Mouse (Mus musculus) ES-E14 (cell line): ENCODE results near the gene Heg1. TPM values are rescaled to one million over a fixed set of nuclear protein-coding genes. Genes with fewer than 3 reads are reported as not detected.

Experiments
- DNase-seq: peaks from one replicate; pipeline ENCODE4 v3.0.0-alpha.2; 2013; ENCODE audit warnings: low read depth, low spot score
- H3K27ac ChIP-seq: 2 replicates; pipeline ENCODE4 v1.5.1; 2012; ENCODE audit warnings: low read depth, mild to moderate bottlenecking, low read length, moderate library complexity, mixed read lengths; ENCODE audit not compliant: poor library complexity, insufficient read depth, severe bottlenecking
- H3K36me3 ChIP-seq: 2 replicates; pipeline ENCODE4 v1.6.1; 2012; ENCODE audit warnings: mild to moderate bottlenecking, low read length, moderate library complexity, mixed read lengths; ENCODE audit not compliant: control insufficient read depth, poor library complexity, insufficient read depth, severe bottlenecking
- H3K4me1 ChIP-seq, 2 experiments: fragments of 150-350 bp in 1 of 2; sonication (generic) in 1 of 2; 2 replicates each; pipeline ENCODE4 v1.6.1; 2012; ENCODE audit warnings: low read length in 2 of 2, mild to moderate bottlenecking in 1 of 2, mixed read lengths in 1 of 2; ENCODE audit not compliant: control insufficient read depth in 2 of 2, insufficient read depth in 2 of 2, poor library complexity in 1 of 2
- H3K4me3 ChIP-seq, 2 experiments: fragments of 150-350 bp in 1 of 2; sonication (generic) in 1 of 2; 2 replicates each; pipeline ENCODE4 v1.5.1; 2012; ENCODE audit warnings: low read length in 2 of 2, low read depth in 1 of 2, mild to moderate bottlenecking in 1 of 2, mixed read lengths in 1 of 2; ENCODE audit not compliant: insufficient read depth in 1 of 2, poor library complexity in 1 of 2, severe bottlenecking in 1 of 2
- H3K9ac ChIP-seq: 2 replicates; pipeline ENCODE4 v1.6.1; 2012; ENCODE audit warnings: low read depth, mild to moderate bottlenecking, low read length, mixed read lengths; ENCODE audit not compliant: poor library complexity, insufficient read depth, severe bottlenecking
- H3K9me3 ChIP-seq: fragments of 150-350 bp; sonication (generic); 2 replicates; pipeline ENCODE4 v1.6.1; 2012; ENCODE audit warnings: low read depth, mild to moderate bottlenecking, low read length; ENCODE audit not compliant: control insufficient read depth, insufficient read depth
- CHD2 ChIP-seq: IDR thresholded peaks from 2 replicates; pipeline ENCODE4 v1.6.1; 2014; ENCODE audit warnings: mild to moderate bottlenecking, low read depth, low read length, inconsistent platforms
- HCFC1 ChIP-seq: IDR thresholded peaks from 2 replicates; pipeline ENCODE4 v1.6.1; 2012; ENCODE audit warnings: low read length, inconsistent platforms, borderline replicate concordance; ENCODE audit not compliant: insufficient read depth
- MAFK ChIP-seq: IDR thresholded peaks from 2 replicates; pipeline ENCODE4 v1.6.1; 2014; ENCODE audit warnings: mild to moderate bottlenecking, low read depth, low read length, inconsistent platforms; ENCODE audit not compliant: insufficient read depth
- ZC3H11A ChIP-seq: IDR thresholded peaks from 2 replicates; pipeline ENCODE4 v1.6.1; 2012; ENCODE audit warnings: low read depth, mild to moderate bottlenecking, inconsistent platforms, low read length, borderline replicate concordance
- ZNF384 ChIP-seq: IDR thresholded peaks from 2 replicates; pipeline ENCODE4 v1.6.1; 2012; ENCODE audit warnings: low read depth, low read length, inconsistent platforms
- in situ Hi-C, 2 experiments: fragments of 600-800 bp; cut with MboI; formaldehyde crosslinking; loops; one replicate each; pipeline ENCODE4 v1.15.1; 2025; ENCODE audit warnings: low sequenced_read_pairs in 2 of 2, inconsistent platforms in 1 of 2; ENCODE audit not compliant: unreplicated experiment in 2 of 2
- total RNA-seq: library from RNA; depleted of rRNA; stranded (reverse); fragments of 300-350 nt; gene quantifications from 2 replicates; pipeline ENCODE4 v1.2.3, GENCODE M21; 2012

Heg1 gene
- total RNA-seq, 1 experiment: 8.7 TPM

- Histone ChIP-seq H3K36me3 (no peaks in the 10 kb centered on the region), H3K4me3 (no peak overlapping the region), H3K4me1 (peaks cover 0 to 3% of the 10 kb centered on the region in 2 experiments; a peak in 1 of 4 replicates), H3K27ac (no peak overlapping the region), H3K9ac (no peak overlapping the region), H3K9me3 (no peaks in the 10 kb centered on the region)
- TF ChIP-seq CHD2: no peak
- TF ChIP-seq ZC3H11A: no peak
- TF ChIP-seq MAFK: no peak
- no peak for TF ChIP-seq ZNF384
- TF ChIP-seq HCFC1: no peak
- no peak for DNase-seq
- in situ Hi-C loops: loop anchor here (10.0 to 25.0 kb wide), 2 partner anchors 417 to 420 kb away; no protein-coding TSS in a partner anchor
Measured at GRCm38 (mm10) chr16:33732237-33732749, 48.1 kb downstream of the Heg1 start.

GRCm38 (mm10) chr16:33732846-33733580 lies 48.8 kb downstream of the Heg1 start:
- Histone ChIP-seq H3K27ac (no peak overlapping the region), H3K4me3 (no peak overlapping the region), H3K4me1 (peaks cover 0 to 3% of the 10 kb centered on the region in 2 experiments; a peak in 1 of 4 replicates), H3K9ac (no peak overlapping the region), H3K36me3 (no peaks in the 10 kb centered on the region), H3K9me3 (no peaks in the 10 kb centered on the region)
- TF ChIP-seq ZC3H11A (no peak), HCFC1 (no peak), ZNF384 (no peak), MAFK (no peak), CHD2 (no peak)
- in situ Hi-C loops: loop anchor here (10.0 to 25.0 kb wide), 2 partner anchors 418 to 421 kb away; no protein-coding TSS in a partner anchor
- no peak for DNase-seq

- no peaks in the 10 kb centered on the region for H3K36me3 ChIP-seq
- H3K9me3 ChIP-seq: no peaks in the 10 kb centered on the region
- no peak for DNase-seq
- H3K4me1 ChIP-seq: peaks cover 0 to 3% of the 10 kb centered on the region in 2 experiments; a peak in 1 of 4 replicates
- H3K4me3 ChIP-seq: no peak overlapping the region
- in situ Hi-C loops: loop anchor here (10.0 to 25.0 kb wide), 2 partner anchors 419 to 422 kb away; no protein-coding TSS in a partner anchor
- no peak overlapping the region for H3K9ac ChIP-seq
- no peak for TF ChIP-seq ZNF384
- TF ChIP-seq MAFK: no peak
- no peak for TF ChIP-seq ZC3H11A
- no peak for TF ChIP-seq HCFC1
- TF ChIP-seq CHD2: no peak
- H3K27ac ChIP-seq: no peak overlapping the region
Measured at GRCm38 (mm10) chr16:33733864-33734263, 49.7 kb downstream of the Heg1 start.

GRCm38 (mm10) chr16:33734545-33734944 lies 50.4 kb downstream of the Heg1 start:
- in situ Hi-C loops: loop anchor here (10.0 to 25.0 kb wide), 2 partner anchors 420 to 422 kb away; no protein-coding TSS in a partner anchor
- peaks cover 0 to 3% of the 10 kb centered on the region in 2 experiments; a peak in 1 of 4 replicates for H3K4me1 ChIP-seq

More at GRCm38 (mm10) chr16:33734545-33734944, 50.4 kb downstream of the Heg1 start:
- TF ChIP-seq HCFC1 (no peak), CHD2 (no peak), ZC3H11A (no peak), ZNF384 (no peak), MAFK (no peak)
- peak; percentile 61 for DNase-seq
- Histone ChIP-seq H3K36me3 (no peaks in the 10 kb centered on the region), H3K4me3 (no peak overlapping the region), H3K9me3 (no peaks in the 10 kb centered on the region), H3K9ac (no peak overlapping the region), H3K27ac (no peak overlapping the region)
